In the genomic region with DNA sequence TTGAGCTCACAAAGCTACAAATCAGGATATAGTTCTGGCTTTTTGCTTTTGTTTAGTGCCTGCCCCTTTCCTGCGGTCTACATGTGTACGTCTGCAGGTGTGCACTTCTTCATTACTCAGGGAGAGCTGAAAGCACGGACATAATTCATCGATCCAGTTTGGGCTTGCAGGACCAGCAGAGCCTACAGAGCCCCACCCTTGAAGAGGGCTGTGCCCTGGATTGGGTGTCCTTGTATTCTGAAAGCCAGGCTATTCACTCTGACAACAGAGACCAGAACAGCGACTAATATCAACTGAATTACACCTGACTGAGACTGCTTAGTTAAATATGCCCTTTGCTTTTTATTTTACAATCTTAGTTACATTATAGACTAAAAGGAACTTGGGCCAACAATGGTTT, we compare ENCODE assay signal across 15 mouse cellular contexts.
"Had no signal": no experiment of that assay in that cellular context is flagged by ENCODE, and none has a peak within 500 bp of the region (broad histone marks: within the 10 kb centered on the region; RNA-seq: fewer than 3 reads in every experiment).

No protein-coding gene starts in this region.

- H3K36me3 ChIP-seq: midbrain, embryonic 13.5 days had no signal

- H3K4me2 ChIP-seq: lung, embryonic 14.5 days; midbrain, embryonic 13.5 days had no signal

- H3K27ac ChIP-seq: left cerebral cortex, adult 2 months; liver, embryonic 14.5 days; macrophage; midbrain, embryonic 13.5 days had no signal

- H3K27me3 ChIP-seq: midbrain, embryonic 13.5 days had no signal

- H3K9me3 ChIP-seq: midbrain, embryonic 13.5 days had no signal

- H3K9ac ChIP-seq: liver, embryonic 14.5 days; liver, postnatal 0 days; lung, embryonic 14.5 days; midbrain, embryonic 13.5 days had no signal

- ATAC-seq: liver, postnatal 0 days; lung, postnatal 0 days; midbrain, embryonic 13.5 days had no signal

- DNase-seq: kidney, adult 18-20 months; kidney, adult 9 months; kidney, postnatal 14 days; kidney, postnatal 4 days; layer of hippocampus, postnatal 36 days; liver, postnatal 0 days; lung, embryonic 14.5 days; thymus, adult 2 months; thymus, postnatal 14 days; thymus, postnatal 4 days had no signal

- H3K4me3 ChIP-seq: left cerebral cortex, adult 2 months; midbrain, embryonic 13.5 days had no signal
